Mouse (Mus musculus) layer of hippocampus, postnatal 25 days (tissue): ENCODE data around the gene Klf12. TPM values are rescaled to one million over a fixed set of nuclear protein-coding genes. Genes with fewer than 3 reads are reported as not detected.

Experiments
- DNase-seq, 2 experiments: peaks; one replicate each; pipeline ENCODE4 v3.0.0; 2022; ENCODE audit warnings: mixed read lengths in 2 of 2, low spot score in 1 of 2; ENCODE audit errors: extremely low spot score in 1 of 2
- total RNA-seq, 2 experiments: library from RNA; stranded (reverse); gene quantifications; 2 replicates each; pipeline ENCODE4 v1.2.3; 2021

Klf12 gene
- total RNA-seq, 2 experiments from 2014 or later: 32.9 to 40.6 TPM

GRCm38 (mm10) chr14:100156639-100157038 is 127.8 kb downstream of the Klf12 start:
- no peak for DNase-seq

DNA sequence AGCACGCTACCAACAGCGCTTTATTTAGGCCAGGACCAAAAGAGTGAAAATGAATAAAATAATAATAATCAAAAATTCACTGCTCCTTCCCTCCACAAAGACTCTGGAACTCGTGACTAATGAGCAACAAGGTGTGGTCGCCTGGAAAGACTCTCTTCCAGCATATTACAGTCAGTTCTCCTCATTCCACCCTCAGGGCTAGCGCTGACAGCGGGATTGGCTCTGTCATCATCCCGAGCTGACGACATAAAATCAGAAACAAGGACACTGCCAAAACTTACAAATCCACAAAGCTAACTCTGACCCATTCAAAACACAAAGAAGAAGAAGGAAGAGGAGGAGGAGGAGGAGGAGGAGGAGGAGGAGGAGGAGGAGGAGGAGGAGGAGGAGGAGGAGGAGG is 136.8 kb downstream of the Klf12 start:
- DNase-seq: no peak

GRCm38 (mm10) chr14:100140370-100140769 is 144.1 kb downstream of the Klf12 start:
- DNase-seq: no peak

DNA sequence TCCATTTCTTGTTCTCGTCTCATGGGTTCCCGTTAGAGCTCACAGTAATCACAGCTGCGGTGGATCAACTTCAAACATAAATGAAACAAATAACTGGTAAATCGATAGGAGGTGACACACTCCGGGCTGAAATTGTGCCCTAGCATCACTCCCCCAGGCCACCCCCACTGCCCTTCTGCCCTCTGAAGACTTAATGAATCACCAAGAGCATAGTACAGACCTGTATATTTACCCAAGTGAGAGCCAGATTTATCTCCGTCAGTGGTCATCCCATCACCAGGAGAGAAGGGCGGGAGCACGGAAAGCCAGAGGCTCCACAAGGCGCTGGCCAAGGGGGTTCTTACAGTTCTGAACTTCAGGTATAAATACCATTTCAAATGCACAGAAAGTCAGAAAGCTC is 150.2 kb downstream of the Klf12 start:
- no peak for DNase-seq

GRCm38 (mm10) chr14:100132479-100132878 is 152.0 kb downstream of the Klf12 start:
- no peak for DNase-seq

GRCm38 (mm10) chr14:100126126-100126525 is 158.4 kb downstream of the Klf12 start:
- no peak for DNase-seq

GRCm38 (mm10) chr14:100121075-100121474 is 163.4 kb downstream of the Klf12 start:
- no peak for DNase-seq

DNA sequence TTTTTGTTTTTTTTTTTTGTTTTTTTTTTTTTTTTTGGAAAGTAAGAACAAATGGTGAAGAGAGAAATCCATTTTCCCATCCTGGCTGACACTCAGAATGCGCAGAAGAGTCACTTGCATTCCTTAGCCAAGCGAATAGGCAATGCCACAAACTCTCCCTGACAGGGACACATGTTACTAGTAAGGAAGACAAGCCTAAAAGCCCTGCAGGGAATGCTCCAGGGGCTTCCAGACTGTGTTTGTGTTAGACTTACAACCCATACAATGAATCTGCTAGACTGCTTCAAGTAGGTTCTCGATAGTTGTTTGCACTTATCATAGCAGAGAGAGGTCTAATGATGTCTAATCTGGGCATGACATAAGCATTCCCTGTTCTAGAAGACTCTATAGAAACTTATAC is 164.6 kb downstream of the Klf12 start:
- DNase-seq: no peak

- no peak for DNase-seq
These were observed 171.1 kb downstream of the Klf12 start for GRCm38 (mm10) chr14:100113419-100113818.

GRCm38 (mm10) chr14:100111735-100112134 is 172.7 kb downstream of the Klf12 start:
- DNase-seq: no peak

GRCm38 (mm10) chr14:100109563-100109962 is 174.9 kb downstream of the Klf12 start:
- DNase-seq: no peak

- no peak for DNase-seq
These were observed 178.9 kb downstream of the Klf12 start for GRCm38 (mm10) chr14:100105570-100105969.

GRCm38 (mm10) chr14:100104818-100105217 is 179.7 kb downstream of the Klf12 start:
- DNase-seq: no peak

GRCm38 (mm10) chr14:100103818-100104217 is 180.7 kb downstream of the Klf12 start:
- no peak for DNase-seq

GRCm38 (mm10) chr14:100097208-100098189 is 187.0 kb downstream of the Klf12 start:
- no peak for DNase-seq

GRCm38 (mm10) chr14:100095730-100096129 is 188.7 kb downstream of the Klf12 start:
- no peak for DNase-seq

DNA sequence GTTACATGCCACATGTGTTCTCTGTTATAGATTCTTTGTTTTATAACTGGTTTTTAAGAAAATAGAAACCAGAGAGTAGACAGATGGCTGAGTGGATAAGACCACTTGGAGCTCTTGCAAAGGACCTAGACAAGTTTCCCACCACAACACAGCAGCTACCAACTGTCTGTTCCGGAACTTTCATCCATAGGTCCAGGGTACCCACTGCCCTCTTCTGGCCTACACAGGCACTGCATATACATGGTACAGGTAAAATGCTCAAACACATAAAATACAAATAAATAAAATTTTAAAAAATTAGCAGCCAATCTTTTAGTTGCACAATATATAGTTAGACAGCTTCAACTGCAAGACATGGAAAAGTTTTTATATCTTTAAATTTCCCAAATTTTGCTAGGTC is 194.0 kb downstream of the Klf12 start:
- no peak for DNase-seq

GRCm38 (mm10) chr14:100079620-100080019 is 204.9 kb downstream of the Klf12 start:
- no peak for DNase-seq

DNA sequence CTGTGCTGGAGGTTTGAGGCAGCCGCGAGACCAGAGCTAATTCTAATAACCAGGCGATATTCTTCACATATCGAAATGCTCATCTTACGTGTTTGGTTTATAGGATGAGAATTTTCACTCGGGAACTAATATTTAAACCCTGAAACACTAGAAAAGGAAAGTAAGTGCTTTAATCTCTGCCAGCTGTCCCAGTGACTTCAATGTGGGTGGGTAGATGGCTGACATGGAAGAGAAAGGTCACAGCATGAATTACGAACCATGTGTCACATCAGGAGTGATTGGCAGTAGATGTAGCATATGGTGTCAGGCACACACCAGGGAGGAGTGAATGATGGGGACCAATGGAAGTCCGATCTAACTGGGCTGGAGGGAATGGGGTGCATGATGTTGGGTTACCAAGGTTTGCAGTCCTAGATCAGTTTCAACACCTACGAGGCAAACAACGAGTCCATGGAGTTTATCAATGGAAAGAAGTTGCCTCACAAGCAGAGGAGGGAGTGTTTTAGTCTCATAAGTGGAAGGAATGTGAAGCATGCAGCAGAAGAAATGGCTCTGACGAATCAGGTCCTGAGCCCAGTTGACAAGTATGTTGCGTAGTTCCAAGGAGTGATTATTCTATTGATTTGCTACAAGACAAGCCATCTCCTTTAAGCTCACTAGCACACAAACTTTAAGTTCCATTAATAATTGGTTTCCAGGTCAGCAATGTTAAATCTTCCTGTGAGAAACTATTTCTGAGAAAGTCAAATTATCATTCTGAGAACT is 211.9 kb downstream of the Klf12 start:
- DNase-seq: no peak

- no peak for DNase-seq
These were observed 214.9 kb downstream of the Klf12 start for GRCm38 (mm10) chr14:100069543-100070090.

DNA sequence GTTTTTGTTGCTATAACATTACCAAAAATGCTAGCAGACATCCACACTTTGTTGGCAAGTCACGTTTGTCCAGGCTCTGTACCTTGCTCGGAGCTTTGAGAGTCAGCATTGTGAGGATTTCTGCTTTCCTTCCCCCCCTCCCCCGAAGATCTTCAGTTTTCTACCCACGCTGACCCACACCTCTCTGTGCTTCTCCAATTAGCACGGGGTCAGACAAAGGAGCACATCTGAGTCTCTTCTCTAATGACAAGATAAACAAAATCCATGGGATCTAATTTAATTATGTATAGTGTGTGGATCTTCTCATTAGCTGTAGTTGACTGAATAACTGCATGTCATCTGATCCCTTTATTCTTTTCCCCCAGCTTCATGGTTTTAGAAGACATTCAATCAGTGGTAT is 215.8 kb downstream of the Klf12 start:
- DNase-seq: no peak
